Mouse (Mus musculus) layer of hippocampus, postnatal 36 days (tissue): ENCODE results near the gene Smlr1. TPM values are rescaled to one million over a fixed set of nuclear protein-coding genes. Genes with fewer than 3 reads are reported as not detected.
A peak's percentile ranks its signal among the peaks of the same experiment; 100 is the strongest.

Source experiments
- DNase-seq, 2 experiments: peaks; one replicate each; pipeline ENCODE4 v3.0.0; 2022
- total RNA-seq, 2 experiments: library from RNA; stranded (reverse); gene quantifications; 2 replicates each; pipeline ENCODE4 v1.2.3; 2021

Smlr1 gene
- total RNA-seq, 2 experiments from 2014 or later, result not detected

DNA sequence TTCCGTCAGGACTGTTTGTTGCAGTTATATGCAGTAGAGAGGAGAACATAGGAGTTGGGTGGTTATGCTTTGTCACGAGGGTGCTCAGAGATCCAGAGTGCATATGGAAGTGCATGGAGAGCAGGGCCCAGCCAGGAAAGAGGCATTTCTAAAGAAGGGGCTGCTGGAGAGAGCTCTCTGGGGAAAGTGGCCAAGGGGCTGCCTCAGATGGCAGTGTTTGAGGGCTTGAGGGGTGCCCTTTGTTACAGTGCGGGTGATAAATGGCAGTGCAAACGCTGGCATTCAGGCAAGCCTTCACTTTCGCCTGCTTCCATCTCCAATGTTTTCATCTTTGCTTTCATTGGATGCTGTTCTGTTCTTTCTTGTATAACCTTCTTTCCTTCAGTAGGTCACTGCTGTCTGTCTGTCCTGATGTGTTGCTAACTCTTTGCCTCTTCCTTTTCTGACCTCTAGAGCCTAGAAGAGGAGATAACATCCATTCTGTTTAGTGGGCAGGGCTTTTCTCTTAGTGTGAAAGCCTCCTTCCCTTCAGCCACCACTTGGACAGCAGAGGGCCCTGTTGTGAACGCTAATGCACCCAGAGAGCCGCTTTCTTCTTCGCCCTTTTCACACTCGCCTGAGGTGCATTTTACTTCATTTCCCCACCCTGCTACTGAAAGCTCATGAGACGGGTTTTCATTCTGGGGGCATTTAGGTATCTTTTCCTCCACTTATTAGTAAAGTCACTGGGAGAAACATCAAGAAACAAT is 36.6 kb downstream of the Smlr1 start:
- no peak for DNase-seq

DNA sequence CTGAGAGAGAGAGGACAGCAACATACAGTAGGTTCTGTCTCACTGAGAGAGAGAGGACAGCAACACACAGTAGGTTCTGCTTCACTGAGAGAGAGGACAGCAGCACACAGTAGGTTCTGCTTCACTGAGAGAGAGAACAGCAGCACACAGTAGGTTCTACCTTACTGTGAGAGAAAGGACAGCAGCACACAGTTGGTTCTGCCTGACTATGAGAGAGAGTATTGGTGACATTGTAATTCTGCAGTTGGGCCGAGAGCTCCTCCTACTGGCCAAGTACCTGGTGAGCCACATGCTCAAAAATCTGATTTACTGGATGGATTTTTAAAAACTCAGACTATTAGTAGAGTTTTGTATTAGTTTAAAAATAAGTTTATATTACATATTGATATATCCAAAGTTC is 47.6 kb downstream of the Smlr1 start:
- peak; percentile 50 to 55 for DNase-seq

GRCm38 (mm10) chr10:25482791-25483190 is 53.3 kb downstream of the Smlr1 start:
- DNase-seq, result no peak

GRCm38 (mm10) chr10:25479716-25480115 is 56.4 kb downstream of the Smlr1 start:
- no peak for DNase-seq

Other genes starting within 250 kb of the Smlr1 start
- gene Akap7, start 228.4 kb downstream of the Smlr1 start, total RNA-seq, result 10 to 100 TPM; 53.2 to 53.5 TPM
- 10 to 100 TPM; 84.6 to 89.0 TPM for gene Epb41l2, start 176.5 kb downstream of the Smlr1 start, total RNA-seq